Mouse (Mus musculus) cerebellum, postnatal 10 days (tissue): Measurements from ENCODE around the gene Scyl1.
A peak's percentile ranks its signal among the peaks of the same experiment; 100 is the strongest.

Experiments used
- DNase-seq, 2 experiments: peaks; one replicate each; pipeline ENCODE4 v3.0.0; 2021; ENCODE audit warnings: mixed read lengths in 2 of 2

Scyl1 gene

GRCm38 (mm10) chr19:5715793-5716688 is 55.2 kb downstream of the Scyl1 start:
- peak; percentile 79 to 83 for DNase-seq

- peak in 1 of 2 experiments; percentile 28 for DNase-seq
Observed at GRCm38 (mm10) chr19:5713730-5714129, 57.5 kb downstream of the Scyl1 start.

- no peak for DNase-seq
Observed at GRCm38 (mm10) chr19:5713255-5713654, 58.0 kb downstream of the Scyl1 start.

- no peak for DNase-seq
Observed at GRCm38 (mm10) chr19:5711907-5712460, 59.2 kb downstream of the Scyl1 start.

- peak; percentile 87 to 90 for DNase-seq
Observed at GRCm38 (mm10) chr19:5711218-5711617, 60.0 kb downstream of the Scyl1 start.

- no peak for DNase-seq
Observed at GRCm38 (mm10) chr19:5710581-5710980, 60.6 kb downstream of the Scyl1 start.

GRCm38 (mm10) chr19:5710068-5710467 is 61.2 kb downstream of the Scyl1 start:
- peak; percentile 61 for DNase-seq
